Mouse (Mus musculus): ENCODE data around the gene Ly6g6d. TPM values are rescaled to one million over a fixed set of nuclear protein-coding genes. Genes with fewer than 3 reads are reported as not detected.

Ly6g6d gene
- polyA plus RNA-seq, 1 experiment from 2014 or later: 2.1 TPM

DNA sequence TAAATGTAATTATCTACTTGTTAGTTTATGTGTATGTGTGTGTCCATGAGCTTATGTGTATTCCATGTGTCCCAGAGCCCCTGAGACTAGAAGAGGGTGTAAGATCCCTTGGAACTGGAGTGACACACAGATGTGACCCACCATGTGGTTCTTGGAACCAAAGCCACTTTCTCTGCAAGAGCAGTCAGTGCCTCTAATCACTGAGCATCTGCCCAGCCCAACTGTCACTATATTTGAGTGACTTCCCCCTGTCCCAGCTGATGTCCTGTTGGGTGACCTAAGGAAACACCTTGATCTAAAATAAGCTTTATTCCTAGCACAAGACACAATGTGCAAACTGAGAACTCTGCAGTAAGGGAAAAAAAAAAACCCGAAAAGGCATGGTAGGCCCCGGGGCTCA, 49.5 kb downstream of the Ly6g6d start:
- Histone ChIP-seq H3K4me1 (ENCODE audit: control insufficient read depth, insufficient read depth, low read length) (peaks cover 17% of the 10 kb centered on the region), H3K4me3 (ENCODE audit: low read depth, low read length) (no peak overlapping the region), H3K36me3 (ENCODE audit: control insufficient read depth, insufficient read depth, low read length) (no peaks in the 10 kb centered on the region), H3K9me3 (ENCODE audit: control insufficient read depth, low read depth, low read length) (no peaks in the 10 kb centered on the region), H3K4me2 (replicated peaks; ENCODE audit: low read depth, low read length) (no peak overlapping the region), H3K9ac (replicated peaks; ENCODE audit: low read depth, low read length) (no peak overlapping the region), H3K27ac (ENCODE audit: low read length) (no peak overlapping the region), H3K27me3 (ENCODE audit: control insufficient read depth, insufficient read depth, low read length) (no peaks in the 10 kb centered on the region)
- ATAC-seq (ENCODE audit: insufficient number of reproducible peaks, insufficient read depth, low FRiP score, low read depth): no peak
- 86% methylated on average over 2 of the region's 2 CpGs for WGBS

DNA sequence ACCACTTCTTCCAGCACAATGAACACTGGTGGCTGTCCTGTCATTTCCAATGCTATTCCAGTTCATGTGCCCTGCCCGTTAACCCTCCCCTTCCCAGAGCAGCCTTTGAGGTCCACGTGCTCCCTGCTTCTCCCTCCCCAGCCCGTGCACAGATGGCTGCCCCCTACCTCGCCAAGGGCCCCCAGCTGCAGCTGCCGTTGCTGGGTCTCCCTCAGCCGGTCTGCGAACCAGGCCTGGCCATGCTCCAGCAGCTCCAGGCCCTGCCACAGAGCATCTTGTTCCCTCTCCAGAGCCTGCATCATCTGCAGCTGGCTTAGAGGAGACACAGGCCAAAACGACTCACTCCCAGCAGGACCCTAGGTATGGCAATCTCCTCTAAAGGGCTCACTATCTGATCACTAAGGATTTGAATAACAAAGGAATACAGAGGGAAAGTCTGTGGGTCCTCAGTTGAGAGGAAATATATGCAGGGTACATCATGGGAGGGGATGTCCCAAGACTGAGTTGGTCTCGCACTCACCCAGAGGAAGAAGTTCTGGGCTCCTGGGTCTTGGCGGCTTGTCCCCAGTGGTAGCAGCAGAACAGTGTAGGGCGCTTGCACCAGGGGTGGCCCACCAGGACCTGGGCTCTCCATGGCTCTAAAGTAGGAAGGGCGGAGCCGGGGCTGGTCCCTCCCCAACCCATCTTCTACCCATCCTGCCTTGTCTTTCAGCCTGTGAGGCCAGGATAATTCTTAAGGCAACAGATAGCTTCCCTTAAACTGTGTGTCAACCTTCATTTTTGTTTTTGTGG, 50.4 kb downstream of the Ly6g6d start, which contains the start of gene Sapcd1:
Gene Sapcd1 (minus strand): TSS at position 740 of the 792 bp plus-strand sequence.
- WGBS: 48% methylated on average over 13 of the region's 13 CpGs
- H3K4me1 ChIP-seq (ENCODE audit: control insufficient read depth, insufficient read depth, low read length): peaks cover 17% of the 10 kb centered on the region
- ATAC-seq (ENCODE audit: insufficient number of reproducible peaks, insufficient read depth, low FRiP score, low read depth): peak; percentile 53; the same call in 1 of the 2 replicates
- H3K9me3 ChIP-seq (ENCODE audit: control insufficient read depth, low read depth, low read length): no peaks in the 10 kb centered on the region
- peak within 1 kb of the TSS; percentile 74 for H3K27ac ChIP-seq (ENCODE audit: low read length)
- H3K36me3 ChIP-seq (ENCODE audit: control insufficient read depth, insufficient read depth, low read length): no peaks in the 10 kb centered on the region
- no peak within 1 kb of the TSS for H3K4me3 ChIP-seq (ENCODE audit: low read depth, low read length)
- peak within 1 kb of the TSS; percentile 14; the same call in 1 of the 2 replicates for H3K4me2 ChIP-seq (replicated peaks; ENCODE audit: low read depth, low read length)
- 0 out of 2 replicates have a peak within 1 kb of the TSS, but pooled peaks have one; percentile 14 for H3K9ac ChIP-seq (replicated peaks; ENCODE audit: low read depth, low read length)
- H3K27me3 ChIP-seq (ENCODE audit: control insufficient read depth, insufficient read depth, low read length): no peaks in the 10 kb centered on the region

DNA sequence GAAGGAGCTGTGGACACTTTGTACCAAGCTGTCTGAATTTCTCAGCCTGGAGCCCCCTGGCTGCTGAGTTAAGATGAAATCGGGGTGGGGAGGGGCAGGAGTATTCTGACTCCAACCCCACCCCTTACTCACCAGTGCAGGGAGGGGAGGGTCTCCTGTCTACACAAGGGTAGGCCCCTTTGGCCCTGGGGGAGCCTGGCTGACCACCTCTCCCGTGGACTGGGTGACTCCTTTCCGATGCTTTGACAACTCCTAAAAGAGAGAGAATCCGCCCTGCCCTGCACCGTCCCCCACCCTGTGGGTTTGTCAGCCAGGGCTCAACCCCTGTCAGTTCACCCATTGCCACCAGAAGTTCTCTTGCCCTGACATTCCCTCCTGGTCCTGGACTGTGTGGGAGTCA, 51.7 kb downstream of the Ly6g6d start:
- Histone ChIP-seq H3K27ac (ENCODE audit: low read length) (no peak overlapping the region), H3K4me1 (ENCODE audit: control insufficient read depth, insufficient read depth, low read length) (peaks cover 20% of the 10 kb centered on the region), H3K36me3 (ENCODE audit: control insufficient read depth, insufficient read depth, low read length) (no peaks in the 10 kb centered on the region), H3K4me3 (ENCODE audit: low read depth, low read length) (no peak overlapping the region), H3K4me2 (replicated peaks; ENCODE audit: low read depth, low read length) (0 out of 2 replicates have a peak overlapping the region, but pooled peaks have one; percentile 14), H3K9me3 (ENCODE audit: control insufficient read depth, low read depth, low read length) (no peaks in the 10 kb centered on the region), H3K9ac (replicated peaks; ENCODE audit: low read depth, low read length) (no peak overlapping the region), H3K27me3 (ENCODE audit: control insufficient read depth, insufficient read depth, low read length) (no peaks in the 10 kb centered on the region)
- 76% methylated on average over 5 of the region's 5 CpGs for WGBS
- no peak for ATAC-seq (ENCODE audit: insufficient number of reproducible peaks, insufficient read depth, low FRiP score, low read depth)

DNA sequence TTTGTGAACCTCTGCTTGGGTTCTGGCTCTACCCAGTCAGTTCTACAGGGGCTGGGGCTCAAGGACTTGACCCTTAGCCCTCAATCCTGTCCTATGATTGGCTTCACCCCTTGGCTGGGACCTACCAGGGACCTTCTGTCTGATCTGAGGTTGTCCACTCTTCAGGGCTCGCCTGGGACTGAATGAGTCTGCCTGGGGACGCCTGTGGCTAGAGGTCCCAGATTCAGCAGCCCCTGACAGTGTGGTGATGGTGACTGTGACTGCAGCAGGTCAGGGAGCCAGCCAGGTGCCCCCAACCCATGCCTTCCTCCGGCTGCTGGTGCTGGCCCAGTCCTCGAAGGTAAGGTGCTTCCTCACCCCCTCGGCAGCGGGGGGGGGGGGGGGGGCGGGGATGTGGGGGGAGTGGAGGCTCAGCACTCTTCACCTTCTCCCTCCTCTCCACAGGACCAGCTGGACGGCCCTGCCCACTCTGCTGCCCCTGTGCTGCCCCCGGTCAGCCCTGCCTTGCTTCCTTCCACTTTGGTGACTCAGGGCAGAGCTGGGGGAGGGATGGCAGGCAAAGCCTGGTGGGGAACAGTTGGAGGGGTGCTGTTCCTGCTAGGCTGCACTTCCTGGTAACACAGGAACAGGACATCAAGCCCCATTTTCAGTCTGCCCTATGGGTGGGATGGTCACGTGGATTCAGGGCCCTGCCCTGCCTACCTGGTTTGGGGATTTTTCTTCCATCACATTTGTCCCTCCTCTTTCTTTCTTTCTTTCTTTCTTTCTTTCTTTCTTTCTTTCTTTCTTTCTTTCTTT, 53.0 kb downstream of the Ly6g6d start:
- Histone ChIP-seq H3K9ac (replicated peaks; ENCODE audit: low read depth, low read length) (no peak overlapping the region), H3K9me3 (ENCODE audit: control insufficient read depth, low read depth, low read length) (no peaks in the 10 kb centered on the region), H3K36me3 (ENCODE audit: control insufficient read depth, insufficient read depth, low read length) (no peaks in the 10 kb centered on the region), H3K4me3 (ENCODE audit: low read depth, low read length) (no peak overlapping the region), H3K27me3 (ENCODE audit: control insufficient read depth, insufficient read depth, low read length) (no peaks in the 10 kb centered on the region), H3K4me1 (ENCODE audit: control insufficient read depth, insufficient read depth, low read length) (peaks cover 18% of the 10 kb centered on the region), H3K4me2 (replicated peaks; ENCODE audit: low read depth, low read length) (no peak overlapping the region), H3K27ac (ENCODE audit: low read length) (no peak overlapping the region)
- no peak for ATAC-seq (ENCODE audit: insufficient number of reproducible peaks, insufficient read depth, low FRiP score, low read depth)
- 57% methylated on average over 8 of the region's 10 CpGs for WGBS

DNA sequence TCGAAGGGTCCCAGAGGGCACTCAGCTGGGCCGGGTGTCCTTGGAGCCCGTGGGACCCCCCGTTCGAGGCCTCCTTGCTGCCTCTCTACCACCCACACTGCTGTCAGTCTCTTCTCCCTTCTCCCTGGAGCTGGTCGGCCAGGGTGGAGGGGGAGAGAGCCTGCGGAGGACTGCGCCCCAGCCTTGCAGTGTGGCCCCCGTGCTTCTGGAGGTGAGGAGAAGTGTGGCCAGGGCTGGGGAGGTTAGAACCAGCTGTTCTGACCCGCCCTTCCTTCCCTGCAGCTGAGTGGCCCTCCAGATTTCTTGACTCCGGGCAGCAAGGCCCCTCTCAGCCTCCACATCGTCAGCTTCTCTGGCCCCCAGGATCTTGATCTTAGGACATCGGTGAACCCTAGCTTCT, 53.6 kb downstream of the Ly6g6d start:
- 62% methylated on average over 12 of the region's 13 CpGs for WGBS
- Histone ChIP-seq H3K4me3 (ENCODE audit: low read depth, low read length) (no peak overlapping the region), H3K36me3 (ENCODE audit: control insufficient read depth, insufficient read depth, low read length) (no peaks in the 10 kb centered on the region), H3K27ac (ENCODE audit: low read length) (no peak overlapping the region), H3K9ac (replicated peaks; ENCODE audit: low read depth, low read length) (no peak overlapping the region; the same call in 1 of the 2 replicates), H3K27me3 (ENCODE audit: control insufficient read depth, insufficient read depth, low read length) (no peaks in the 10 kb centered on the region), H3K4me2 (replicated peaks; ENCODE audit: low read depth, low read length) (no peak overlapping the region), H3K4me1 (ENCODE audit: control insufficient read depth, insufficient read depth, low read length) (peaks cover 12% of the 10 kb centered on the region), H3K9me3 (ENCODE audit: control insufficient read depth, low read depth, low read length) (no peaks in the 10 kb centered on the region)
- no peak for ATAC-seq (ENCODE audit: insufficient number of reproducible peaks, insufficient read depth, low FRiP score, low read depth)

DNA sequence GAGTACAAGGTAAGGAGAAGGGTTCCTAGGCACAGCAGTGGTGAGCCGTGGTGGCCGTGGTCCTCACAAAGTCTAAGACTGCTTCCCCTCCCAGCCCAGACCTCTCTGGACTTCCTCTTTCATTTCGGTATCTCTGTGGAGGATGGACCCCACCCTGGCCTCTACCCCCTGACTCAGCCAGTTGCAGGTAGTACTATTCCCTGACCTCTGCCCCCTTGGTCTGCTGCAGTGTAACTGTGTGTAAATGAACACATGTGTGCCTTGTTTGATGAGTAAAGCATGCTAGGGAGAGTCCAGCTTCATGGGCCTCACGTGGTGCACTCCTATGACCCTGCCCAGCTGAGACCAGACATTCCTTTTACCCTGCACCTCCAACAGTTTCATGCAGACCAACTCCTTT, 54.1 kb downstream of the Ly6g6d start:
- no peaks in the 10 kb centered on the region for H3K36me3 ChIP-seq (ENCODE audit: control insufficient read depth, insufficient read depth, low read length)
- H3K27ac ChIP-seq (ENCODE audit: low read length): no peak overlapping the region
- no peak overlapping the region for H3K9ac ChIP-seq (replicated peaks; ENCODE audit: low read depth, low read length)
- no peak overlapping the region for H3K4me3 ChIP-seq (ENCODE audit: low read depth, low read length)
- no peaks in the 10 kb centered on the region for H3K27me3 ChIP-seq (ENCODE audit: control insufficient read depth, insufficient read depth, low read length)
- no peak overlapping the region for H3K4me2 ChIP-seq (replicated peaks; ENCODE audit: low read depth, low read length)
- ATAC-seq (ENCODE audit: insufficient number of reproducible peaks, insufficient read depth, low FRiP score, low read depth): no peak
- H3K9me3 ChIP-seq (ENCODE audit: control insufficient read depth, low read depth, low read length): no peaks in the 10 kb centered on the region
- peaks cover 12% of the 10 kb centered on the region for H3K4me1 ChIP-seq (ENCODE audit: control insufficient read depth, insufficient read depth, low read length)
- 67% methylated on average over 4 of the region's 4 CpGs for WGBS

DNA sequence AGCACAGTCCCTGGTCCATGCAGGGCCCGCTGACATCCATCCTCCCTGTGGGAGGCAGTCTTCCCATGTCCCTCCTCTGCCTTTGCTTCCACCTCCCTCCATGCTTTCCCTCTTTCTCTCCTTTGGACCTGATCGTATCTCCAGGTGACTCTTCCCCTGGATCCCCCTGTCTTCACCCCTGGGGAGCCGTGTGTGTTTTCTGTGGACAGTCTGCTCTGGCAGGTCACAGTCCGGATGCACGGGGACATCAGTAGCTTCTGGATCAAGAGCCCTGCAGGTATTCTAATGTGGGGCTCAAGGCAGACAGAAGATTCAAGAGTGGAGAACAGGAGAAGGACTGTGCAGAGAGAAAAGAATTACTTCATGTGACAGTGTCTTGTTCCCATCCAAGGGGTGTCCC, 54.6 kb downstream of the Ly6g6d start:
- Histone ChIP-seq H3K4me2 (replicated peaks; ENCODE audit: low read depth, low read length) (no peak overlapping the region), H3K27ac (ENCODE audit: low read length) (no peak overlapping the region), H3K9ac (replicated peaks; ENCODE audit: low read depth, low read length) (no peak overlapping the region), H3K4me3 (ENCODE audit: low read depth, low read length) (no peak overlapping the region), H3K9me3 (ENCODE audit: control insufficient read depth, low read depth, low read length) (no peaks in the 10 kb centered on the region), H3K4me1 (ENCODE audit: control insufficient read depth, insufficient read depth, low read length) (peaks cover 12% of the 10 kb centered on the region), H3K27me3 (ENCODE audit: control insufficient read depth, insufficient read depth, low read length) (no peaks in the 10 kb centered on the region), H3K36me3 (ENCODE audit: control insufficient read depth, insufficient read depth, low read length) (no peaks in the 10 kb centered on the region)
- no peak for ATAC-seq (ENCODE audit: insufficient number of reproducible peaks, insufficient read depth, low FRiP score, low read depth)
- 81% methylated on average over 5 of the region's 5 CpGs for WGBS

DNA sequence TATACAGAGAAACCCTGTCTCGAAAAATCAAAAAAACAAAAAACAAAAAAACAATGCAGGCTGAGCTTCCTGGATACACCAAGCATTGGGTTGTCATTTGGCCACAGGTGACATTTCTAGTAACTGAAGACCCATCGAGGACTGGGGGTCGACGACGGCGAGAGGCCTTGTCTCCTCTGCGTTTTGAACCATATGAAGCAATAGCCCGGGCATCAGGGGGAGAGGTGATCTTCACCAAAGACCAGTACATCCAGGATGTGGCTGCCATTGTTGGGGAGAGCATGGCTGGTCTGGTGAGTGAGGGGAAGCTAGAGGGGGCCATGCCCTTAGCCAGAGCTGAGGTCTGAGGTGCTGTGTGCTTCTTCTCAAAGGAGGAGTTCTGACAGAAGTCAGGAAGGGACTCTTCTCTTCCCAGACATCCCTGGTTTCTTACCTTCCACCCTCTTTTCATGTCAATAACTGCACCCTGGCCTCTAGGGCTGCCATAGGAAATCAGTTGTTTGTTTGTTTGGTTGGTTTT, 55.3 kb downstream of the Ly6g6d start:
- 93% methylated on average over 8 of the region's 8 CpGs for WGBS

More for the DNA sequence above, 55.3 kb downstream of the Ly6g6d start:
- Histone ChIP-seq H3K27me3 (ENCODE audit: control insufficient read depth, insufficient read depth, low read length) (no peaks in the 10 kb centered on the region), H3K4me2 (replicated peaks; ENCODE audit: low read depth, low read length) (no peak overlapping the region), H3K4me1 (ENCODE audit: control insufficient read depth, insufficient read depth, low read length) (peaks cover 9% of the 10 kb centered on the region), H3K9ac (replicated peaks; ENCODE audit: low read depth, low read length) (no peak overlapping the region), H3K4me3 (ENCODE audit: low read depth, low read length) (no peak overlapping the region), H3K27ac (ENCODE audit: low read length) (no peak overlapping the region), H3K36me3 (ENCODE audit: control insufficient read depth, insufficient read depth, low read length) (no peaks in the 10 kb centered on the region), H3K9me3 (ENCODE audit: control insufficient read depth, low read depth, low read length) (no peaks in the 10 kb centered on the region)
- no peak for ATAC-seq (ENCODE audit: insufficient number of reproducible peaks, insufficient read depth, low FRiP score, low read depth)
